Mouse (Mus musculus) thymus, adult 2 months (tissue): ENCODE data around the gene Tlr5.

ENCODE experiments used
- CTCF ChIP-seq: fragments of 200-500 bp; IDR thresholded peaks from 2 replicates; pipeline ENCODE4 v1.5.1; 2012; ENCODE audit warnings: mild to moderate bottlenecking, control low read depth, low read length, moderate library complexity, borderline replicate concordance; ENCODE audit not compliant: control insufficient read depth, poor library complexity, insufficient read depth; ENCODE audit errors: extremely low read depth
- POLR2A ChIP-seq: fragments of 200-500 bp; IDR thresholded peaks from 2 replicates; pipeline ENCODE4 v1.6.1; 2012; ENCODE audit warnings: mild to moderate bottlenecking, low read length, control low read depth, moderate library complexity; ENCODE audit not compliant: control insufficient read depth, poor library complexity, insufficient read depth; ENCODE audit errors: extremely low read depth

DNA sequence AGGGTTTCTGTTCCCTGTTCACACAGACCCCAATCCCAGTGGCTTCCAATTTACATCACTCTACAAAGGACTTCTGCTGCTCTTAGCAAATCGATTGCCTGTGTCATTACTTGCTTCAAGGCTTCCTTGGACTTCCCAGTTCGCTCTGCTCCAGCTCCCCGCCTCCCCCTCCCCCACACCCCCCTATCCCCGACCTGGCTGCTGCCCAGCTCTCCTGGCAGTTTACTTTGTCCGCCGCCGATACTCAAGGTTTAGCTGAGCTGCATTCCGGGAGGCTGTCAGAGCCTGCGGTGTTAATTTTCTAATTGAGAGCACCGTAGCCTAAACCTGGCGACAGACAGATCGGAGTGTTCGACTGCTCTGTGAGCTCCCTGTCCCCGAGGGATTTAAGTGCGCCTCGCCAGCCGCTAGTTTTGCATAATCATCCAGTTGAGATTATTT, 4.7 kb downstream of the Tlr5 start:
- TF ChIP-seq CTCF = no peak
- no peak for TF ChIP-seq POLR2A
